Mouse (Mus musculus) cerebellum, adult 2 months (tissue): ENCODE measurements around the gene Eif2b5.
"Not testable (repeated sequence)": the region's sequence is repeated elsewhere in the genome, so short reads cannot be mapped to it uniquely, and the experiment has no call there.

ENCODE experiments used
- CTCF ChIP-seq: fragments of 200-500 bp; IDR thresholded peaks from 2 replicates; pipeline ENCODE4 v1.5.1; 2011; ENCODE audit warnings: low read depth, mild to moderate bottlenecking, control low read depth, low read length, moderate library complexity, borderline replicate concordance; ENCODE audit not compliant: insufficient read depth
- POLR2A ChIP-seq: fragments of 200-500 bp; IDR thresholded peaks from 2 replicates; pipeline ENCODE4 v1.6.1; 2011; ENCODE audit warnings: low read length, control low read depth, borderline replicate concordance; ENCODE audit not compliant: insufficient read depth

GRCm38 (mm10) chr16:20458736-20459135 lies 39.9 kb upstream of the Eif2b5 start:
- not testable (repeated sequence) for TF ChIP-seq POLR2A, CTCF
